Mouse (Mus musculus) limb, embryonic 12.5 days (tissue): ENCODE results near the gene Cstf1. TPM values are rescaled to one million over a fixed set of nuclear protein-coding genes. Genes with fewer than 3 reads are reported as not detected.

Experiments used
- ATAC-seq: fragments of 200-750 bp; cut with Nextera tagmentation; 2 replicates; pipeline ENCODE4 v1.8.0; 2017; ENCODE audit warnings: low read depth, moderate TSS enrichment; ENCODE audit not compliant: insufficient number of reproducible peaks, insufficient read depth, low FRiP score, low TSS enrichment
- H3K27ac ChIP-seq: fragments of 300-500 bp; sonication (generic); 2 replicates; pipeline ENCODE4 v1.5.1; 2016; ENCODE audit warnings: mild to moderate bottlenecking, moderate library complexity
- H3K27me3 ChIP-seq: fragments of 300-500 bp; sonication (generic); 2 replicates; pipeline ENCODE4 v1.6.1; 2016; ENCODE audit warnings: mild to moderate bottlenecking, moderate library complexity
- H3K36me3 ChIP-seq: fragments of 300-500 bp; sonication (generic); 2 replicates; pipeline ENCODE4 v1.6.1; 2016; ENCODE audit warnings: mild to moderate bottlenecking, moderate library complexity
- H3K4me1 ChIP-seq: fragments of 300-500 bp; sonication (generic); replicated peaks from 2 replicates; pipeline ENCODE4 v1.6.1; 2016
- H3K4me2 ChIP-seq: fragments of 300-500 bp; sonication (generic); 2 replicates; pipeline ENCODE4 v1.6.1; 2016; ENCODE audit warnings: mild to moderate bottlenecking, moderate library complexity
- H3K4me3 ChIP-seq: fragments of 300-500 bp; sonication (generic); replicated peaks from 2 replicates; pipeline ENCODE4 v1.5.1; 2016; ENCODE audit warnings: mild to moderate bottlenecking
- H3K9ac ChIP-seq: fragments of 300-500 bp; sonication (generic); replicated peaks from 2 replicates; pipeline ENCODE4 v1.6.1; 2016; ENCODE audit warnings: mild to moderate bottlenecking, moderate library complexity
- H3K9me3 ChIP-seq: fragments of 300-500 bp; sonication (generic); 2 replicates; pipeline ENCODE4 v1.6.1; 2016; ENCODE audit warnings: mild to moderate bottlenecking, moderate library complexity
- WGBS: fragments of 180-500 bp; shearing (Covaris S2); methylation state at CpG from one replicate; pipeline ENCODE4 v1.1.7; 2016; 5-methylcytosine and 5-hydroxymethylcytosine counted together
- polyA plus RNA-seq: library from polyadenylated mRNA; unstranded; fragments of >200 nt; fragmentation: Nextera tagmentation; extraction: Ambion mirVana; gene quantifications from 2 replicates; pipeline ENCODE4 v1.2.1, GENCODE M21; 2016

The Cstf1 gene
- polyA plus RNA-seq, 1 experiment from 2014 or later = 48.8 TPM

GRCm38 (mm10) chr2:172399901-172400300, 29.4 kb downstream of the Cstf1 start:
- Histone ChIP-seq H3K27me3 (peaks cover 9% of the 10 kb centered on the region; the same call in 1 of the 2 replicates), H3K9ac (no peak overlapping the region), H3K4me2 (no peak overlapping the region), H3K27ac (no peak overlapping the region), H3K4me1 (no peaks in the 10 kb centered on the region), H3K9me3 (no peaks in the 10 kb centered on the region), H3K4me3 (no peak overlapping the region), H3K36me3 (no peaks in the 10 kb centered on the region)
- 60% methylated on average over 9 of the region's 9 CpGs for WGBS
- ATAC-seq = no peak

GRCm38 (mm10) chr2:172401116-172401825, 30.8 kb downstream of the Cstf1 start:
- Histone ChIP-seq H3K9ac (no peak overlapping the region), H3K4me1 (no peaks in the 10 kb centered on the region), H3K4me2 (no peak overlapping the region), H3K9me3 (no peaks in the 10 kb centered on the region), H3K27ac (0 out of 2 replicates have a peak overlapping the region, but pooled peaks have one; percentile 23), H3K36me3 (no peaks in the 10 kb centered on the region), H3K4me3 (no peak overlapping the region), H3K27me3 (0 out of 2 replicates have a peak, but pooled peaks cover 9% of the 10 kb centered on the region)
- ATAC-seq = no peak
- WGBS = 63% methylated on average over 13 of the region's 13 CpGs

GRCm38 (mm10) chr2:172404239-172404638, 33.8 kb downstream of the Cstf1 start:
- Histone ChIP-seq H3K4me3 (no peak overlapping the region), H3K9me3 (no peaks in the 10 kb centered on the region), H3K4me2 (no peak overlapping the region), H3K4me1 (no peaks in the 10 kb centered on the region; the same call in 1 of the 2 replicates), H3K27ac (no peak overlapping the region), H3K9ac (no peak overlapping the region), H3K27me3 (0 out of 2 replicates have a peak, but pooled peaks cover 12% of the 10 kb centered on the region), H3K36me3 (no peaks in the 10 kb centered on the region)
- ATAC-seq = no peak
- 69% methylated on average over 7 of the region's 7 CpGs for WGBS

- Histone ChIP-seq H3K36me3 (no peaks in the 10 kb centered on the region), H3K4me1 (no peaks in the 10 kb centered on the region; the same call in 1 of the 2 replicates), H3K4me2 (no peak overlapping the region), H3K27ac (no peak overlapping the region), H3K9ac (no peak overlapping the region), H3K4me3 (no peak overlapping the region), H3K9me3 (no peaks in the 10 kb centered on the region), H3K27me3 (0 out of 2 replicates have a peak, but pooled peaks cover 7% of the 10 kb centered on the region)
- no peak for ATAC-seq
- WGBS = 62% methylated on average over 3 of the region's 3 CpGs
Measured at GRCm38 (mm10) chr2:172405011-172405410, 34.5 kb downstream of the Cstf1 start.

GRCm38 (mm10) chr2:172406173-172406572, 35.7 kb downstream of the Cstf1 start:
- no peaks in the 10 kb centered on the region for H3K9me3 ChIP-seq
- no peak overlapping the region for H3K27ac ChIP-seq
- 0 out of 2 replicates have a peak, but pooled peaks cover 7% of the 10 kb centered on the region for H3K27me3 ChIP-seq
- no peaks in the 10 kb centered on the region; the same call in 1 of the 2 replicates for H3K4me1 ChIP-seq
- no peak overlapping the region for H3K4me2 ChIP-seq
- WGBS = 78% methylated on average over 4 of the region's 4 CpGs
- no peak for ATAC-seq
- no peaks in the 10 kb centered on the region for H3K36me3 ChIP-seq
- no peak overlapping the region for H3K9ac ChIP-seq
- no peak overlapping the region for H3K4me3 ChIP-seq

- 0 out of 2 replicates have a peak, but pooled peaks cover 7% of the 10 kb centered on the region for H3K27me3 ChIP-seq
Measured at GRCm38 (mm10) chr2:172407499-172407898, 37.0 kb downstream of the Cstf1 start.

GRCm38 (mm10) chr2:172410686-172411085, 40.2 kb downstream of the Cstf1 start:
- Histone ChIP-seq H3K9ac (no peak overlapping the region), H3K27me3 (0 out of 2 replicates have a peak, but pooled peaks cover 3% of the 10 kb centered on the region), H3K36me3 (no peaks in the 10 kb centered on the region), H3K4me1 (peaks cover 13% of the 10 kb centered on the region), H3K4me3 (no peak overlapping the region), H3K9me3 (no peaks in the 10 kb centered on the region), H3K27ac (no peak overlapping the region), H3K4me2 (no peak overlapping the region)
- no peak for ATAC-seq
- 66% methylated on average over 2 of the region's 2 CpGs for WGBS

More at GRCm38 (mm10) chr2:172407499-172407898, 37.0 kb downstream of the Cstf1 start:
- Histone ChIP-seq H3K36me3 (no peaks in the 10 kb centered on the region), H3K9me3 (no peaks in the 10 kb centered on the region), H3K27ac (no peak overlapping the region), H3K4me3 (no peak overlapping the region), H3K4me1 (peaks cover 2% of the 10 kb centered on the region), H3K4me2 (no peak overlapping the region), H3K9ac (no peak overlapping the region)
- ATAC-seq = no peak
- WGBS = 81% methylated on average over 2 of the region's 2 CpGs

- H3K4me2 ChIP-seq = no peak overlapping the region
- no peaks in the 10 kb centered on the region for H3K36me3 ChIP-seq
- no peak overlapping the region for H3K27ac ChIP-seq
- H3K27me3 ChIP-seq = peaks cover 3% of the 10 kb centered on the region; the same call in 1 of the 2 replicates
- no peak overlapping the region for H3K4me3 ChIP-seq
- peaks cover 13% of the 10 kb centered on the region for H3K4me1 ChIP-seq
- no peak for ATAC-seq
- WGBS = 70% methylated on average over 11 of the region's 11 CpGs
- no peaks in the 10 kb centered on the region for H3K9me3 ChIP-seq
- H3K9ac ChIP-seq = no peak overlapping the region
Measured at GRCm38 (mm10) chr2:172411091-172411490, 40.6 kb downstream of the Cstf1 start.

- Histone ChIP-seq H3K4me3 (no peak overlapping the region), H3K27ac (no peak overlapping the region), H3K4me1 (peaks cover 13% of the 10 kb centered on the region), H3K4me2 (0 out of 2 replicates have a peak overlapping the region, but pooled peaks have one; percentile 4), H3K36me3 (no peaks in the 10 kb centered on the region), H3K9me3 (no peaks in the 10 kb centered on the region), H3K9ac (no peak overlapping the region), H3K27me3 (peaks cover 3% of the 10 kb centered on the region; the same call in 1 of the 2 replicates)
- WGBS = 22% methylated on average over 9 of the region's 9 CpGs
- ATAC-seq = no peak
Measured at GRCm38 (mm10) chr2:172412454-172412853, 42.0 kb downstream of the Cstf1 start.

- Histone ChIP-seq H3K27me3 (peaks cover under 1% of the 10 kb centered on the region; the same call in 1 of the 2 replicates), H3K27ac (no peak overlapping the region), H3K9me3 (no peaks in the 10 kb centered on the region), H3K36me3 (no peaks in the 10 kb centered on the region), H3K9ac (no peak overlapping the region), H3K4me1 (peaks cover 13% of the 10 kb centered on the region), H3K4me2 (no peak overlapping the region), H3K4me3 (no peak overlapping the region)
- no peak for ATAC-seq
- 33% methylated on average over 4 of the region's 4 CpGs for WGBS
Measured at GRCm38 (mm10) chr2:172413273-172413672, 42.8 kb downstream of the Cstf1 start.

- Histone ChIP-seq H3K9me3 (no peaks in the 10 kb centered on the region), H3K9ac (no peak overlapping the region), H3K4me3 (no peak overlapping the region), H3K4me2 (no peak overlapping the region), H3K36me3 (no peaks in the 10 kb centered on the region), H3K27ac (no peak overlapping the region), H3K4me1 (peaks cover 13% of the 10 kb centered on the region), H3K27me3 (peaks cover under 1% of the 10 kb centered on the region; the same call in 1 of the 2 replicates)
- ATAC-seq = no peak
- WGBS = 49% methylated on average over 5 of the region's 5 CpGs
Measured at GRCm38 (mm10) chr2:172413894-172414293, 43.4 kb downstream of the Cstf1 start.
